Mouse (Mus musculus): ENCODE measurements around the gene Zswim3. TPM values are rescaled to one million over a fixed set of nuclear protein-coding genes. Genes with fewer than 3 reads are reported as not detected.
"Not testable (repeated sequence)": the region's sequence is repeated elsewhere in the genome, so short reads cannot be mapped to it uniquely, and the experiment has no call there.

The Zswim3 gene
- total RNA-seq, 2 experiments from 2014 or later, result 6.9 to 8.0 TPM

DNA sequence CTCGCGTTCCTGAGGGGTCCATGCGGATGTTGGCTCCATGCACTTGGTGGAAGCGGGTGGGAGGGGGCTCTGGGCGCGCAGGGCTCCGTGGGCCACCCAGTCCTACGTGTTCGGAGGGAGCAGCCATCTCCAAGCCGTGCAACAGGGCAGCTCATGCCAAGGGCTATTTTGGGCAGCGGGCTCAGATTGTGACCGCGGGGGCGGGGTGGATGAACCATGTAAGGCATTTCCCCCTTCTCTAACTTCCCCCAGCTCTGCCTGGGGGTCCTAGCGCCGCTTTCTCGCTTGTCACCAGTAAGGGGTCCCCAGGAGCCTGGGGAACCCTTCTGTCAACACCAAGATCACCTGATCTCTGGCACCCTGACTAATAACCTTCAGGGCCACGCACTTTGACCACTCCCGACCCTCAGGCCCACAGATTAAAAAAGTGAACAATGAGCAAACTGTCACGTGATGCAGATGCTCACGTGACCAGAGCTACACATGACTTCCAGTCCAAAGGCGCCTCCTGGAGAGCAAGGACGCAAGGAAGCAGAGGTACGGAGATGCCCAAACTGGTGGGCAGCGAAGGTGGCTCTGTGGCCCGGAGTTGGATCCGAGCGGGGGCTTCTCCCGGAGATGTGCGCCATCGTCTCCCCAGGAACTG is 28.5 kb downstream of the Zswim3 start, which contains the start of gene Neurl2:
Gene Neurl2, minus strand, starts transcription at position 143 of the 646 bp plus-strand sequence.
- intact Hi-C loops (cut with DNase I), result no loop called here
- peak; percentile 92 for DNase-seq

- intact Hi-C loops (cut with DNase I), result no loop called here
- no peak for DNase-seq
Observed at GRCm38 (mm10) chr2:164834531-164834930, 29.6 kb downstream of the Zswim3 start.

GRCm38 (mm10) chr2:164835164-164835563 is 30.3 kb downstream of the Zswim3 start:
- intact Hi-C loops (cut with DNase I), result no loop called here
- no peak for DNase-seq

- DNase-seq, result no peak
- intact Hi-C loops (cut with DNase I), result no loop called here
Observed at GRCm38 (mm10) chr2:164845782-164846181, 40.9 kb downstream of the Zswim3 start.

GRCm38 (mm10) chr2:164850061-164850460 is 45.2 kb downstream of the Zswim3 start:
- intact Hi-C loops (cut with DNase I), result no loop called here
- DNase-seq, result no peak

DNA sequence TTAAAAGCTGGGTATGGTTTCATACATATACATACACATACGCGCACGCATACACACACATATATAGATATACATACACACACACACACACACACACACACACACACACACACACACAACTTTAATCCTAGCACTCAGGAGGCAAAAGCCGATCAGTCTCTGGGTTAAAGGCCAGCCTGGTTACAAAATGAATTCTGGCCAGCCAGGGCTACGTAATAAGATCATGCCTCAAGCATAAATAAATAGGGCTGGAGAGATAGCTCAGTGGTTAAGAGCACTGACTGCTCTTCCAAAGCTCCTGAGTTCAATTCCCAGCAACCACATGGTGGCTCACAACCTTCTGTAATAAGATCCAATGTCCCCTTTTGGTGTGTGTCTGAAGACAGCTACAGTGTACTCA is 50.7 kb downstream of the Zswim3 start:
- DNase-seq; intact Hi-C loops (cut with DNase I): not testable (repeated sequence)

DNA sequence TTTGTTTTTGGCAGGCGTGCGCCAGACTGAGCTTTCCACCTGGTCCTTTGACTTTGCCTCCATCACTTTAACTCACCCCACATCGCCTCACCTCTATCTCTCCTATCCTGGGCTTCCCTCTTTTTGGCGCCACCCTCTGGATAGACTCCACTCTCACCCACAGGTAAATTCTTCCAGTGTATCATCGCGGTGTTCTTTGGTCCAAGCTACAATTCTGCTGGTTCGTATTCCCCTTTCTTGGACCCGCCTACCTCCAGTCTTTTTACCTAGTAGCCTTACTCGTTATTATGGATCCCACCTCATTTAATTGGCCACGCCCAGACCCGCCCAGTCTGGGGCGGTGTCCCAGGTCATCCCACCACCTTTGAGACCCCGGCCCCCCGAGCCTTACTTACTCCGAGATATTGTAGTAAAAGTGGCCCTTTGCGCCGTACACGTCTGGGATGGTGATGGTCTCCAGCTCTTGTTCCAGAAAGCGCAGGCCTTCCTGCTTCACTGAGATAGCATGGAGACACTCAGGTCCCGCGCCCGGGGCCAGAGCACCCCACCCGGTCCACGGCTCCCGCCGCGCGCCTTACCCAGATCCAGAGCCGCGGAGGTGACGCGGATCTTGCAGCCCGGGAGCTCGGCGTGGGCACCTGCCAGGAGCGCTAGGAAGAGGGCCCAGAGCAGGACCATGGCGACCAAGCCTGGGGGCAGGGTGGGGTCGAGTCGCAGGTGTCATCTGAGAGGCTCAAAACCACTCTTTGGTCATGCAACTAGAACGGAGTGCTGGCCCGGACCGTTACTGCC is 51.6 kb downstream of the Zswim3 start:
- DNase-seq, result no peak
- intact Hi-C loops (cut with DNase I), result loop anchor here (2.0 kb wide), 1 partner anchor 20 kb away; no protein-coding TSS in a partner anchor

GRCm38 (mm10) chr2:164857101-164857821 is 52.4 kb downstream of the Zswim3 start, which contains the start of gene Pltp:
Pltp (minus strand) TSS chr2:164857711.
- DNase-seq, result peak; percentile 71
- intact Hi-C loops (cut with DNase I), result loop anchor here (2.0 kb wide), 1 partner anchor 20 kb away; no protein-coding TSS in a partner anchor

GRCm38 (mm10) chr2:164857842-164858553 is 53.1 kb downstream of the Zswim3 start:
- intact Hi-C loops (cut with DNase I), result loop anchor here (2.0 kb wide), 1 partner anchor 19 kb away; no protein-coding TSS in a partner anchor
- no peak for DNase-seq

DNA sequence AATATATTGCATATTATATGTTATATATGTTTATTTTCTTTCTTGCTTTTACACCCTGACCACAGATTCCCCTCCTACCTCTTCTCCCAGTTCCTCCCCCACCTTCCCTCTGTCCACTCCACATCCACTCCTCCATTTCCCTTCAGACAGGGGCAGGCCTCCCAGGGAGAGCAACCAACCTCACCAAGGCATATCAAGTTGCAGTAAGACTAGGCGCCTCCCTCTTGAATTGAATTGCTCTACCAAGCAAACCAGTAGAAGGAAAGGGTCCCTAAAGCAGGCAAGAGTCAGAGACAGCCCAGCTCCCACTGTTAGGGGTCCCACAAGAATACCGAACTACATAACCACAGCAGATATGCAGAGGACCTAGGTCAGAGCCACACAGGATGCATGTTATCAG is 54.3 kb downstream of the Zswim3 start:
- intact Hi-C loops (cut with DNase I), result no loop called here
- DNase-seq, result no peak

DNA sequence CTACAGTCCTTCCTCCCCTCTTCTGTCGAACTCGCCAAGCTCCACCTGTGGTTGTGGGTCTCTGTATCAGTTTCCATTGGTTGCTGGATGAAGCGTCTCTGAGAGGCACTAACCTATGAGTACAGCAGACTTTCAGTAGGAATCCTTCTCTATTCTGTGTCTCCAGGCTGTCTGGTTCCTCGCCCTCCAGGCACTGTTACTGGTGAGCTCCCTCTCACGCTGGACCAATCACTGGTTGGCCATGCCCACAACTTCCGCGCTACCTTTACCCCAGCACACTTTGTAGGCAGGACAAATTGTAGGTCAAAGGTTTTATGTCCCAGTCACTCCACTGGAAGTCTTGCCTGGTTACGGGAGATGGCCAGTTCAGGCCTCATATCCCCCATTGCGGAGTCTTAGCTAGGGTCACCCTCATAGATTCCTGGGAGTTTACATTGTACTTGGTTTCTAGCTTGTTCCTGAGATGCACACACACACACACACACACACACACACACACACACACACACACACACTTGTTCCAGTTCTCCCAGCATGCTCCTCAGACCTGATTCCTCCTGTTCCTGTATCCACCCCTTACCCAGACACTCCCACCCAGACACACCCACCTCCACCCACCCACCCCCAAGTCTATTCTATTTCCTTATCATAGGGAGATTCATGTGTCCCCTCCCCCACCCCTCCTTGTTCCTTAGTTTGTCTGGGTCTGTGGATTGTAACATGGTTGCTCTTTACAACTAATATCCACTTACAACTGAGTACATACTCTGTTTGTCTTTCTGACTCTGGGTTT is 54.9 kb downstream of the Zswim3 start:
- DNase-seq, result no peak
- intact Hi-C loops (cut with DNase I), result no loop called here

DNA sequence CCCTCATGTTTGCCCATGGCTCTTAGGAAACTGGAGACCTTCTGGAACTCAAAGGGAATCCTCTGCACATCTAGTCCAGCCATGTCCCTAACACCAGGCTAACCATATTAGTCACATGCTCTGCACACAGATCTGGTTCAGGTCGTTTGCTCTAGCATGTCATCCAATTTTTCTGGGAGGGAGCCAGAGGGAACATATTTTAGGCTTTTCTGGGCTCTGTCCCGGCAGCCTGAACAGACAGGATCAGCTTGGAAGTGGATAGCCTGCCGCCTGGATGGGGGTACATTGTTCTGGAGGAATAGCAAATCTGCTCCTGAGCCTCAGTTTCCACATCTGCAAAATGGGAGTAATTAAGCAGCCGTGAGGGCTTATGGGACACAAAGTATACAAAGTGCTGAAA is 56.2 kb downstream of the Zswim3 start:
- no peak for DNase-seq

GRCm38 (mm10) chr2:164862179-164862861 is 57.4 kb downstream of the Zswim3 start:
- DNase-seq, result peak; percentile 94
- intact Hi-C loops (cut with DNase I), result no loop called here

More for the DNA sequence above, 56.2 kb downstream of the Zswim3 start:
- intact Hi-C loops (cut with DNase I), result no loop called here

- DNase-seq; intact Hi-C loops (cut with DNase I): not testable (repeated sequence)
Observed at GRCm38 (mm10) chr2:164863411-164863810, 58.5 kb downstream of the Zswim3 start.

DNA sequence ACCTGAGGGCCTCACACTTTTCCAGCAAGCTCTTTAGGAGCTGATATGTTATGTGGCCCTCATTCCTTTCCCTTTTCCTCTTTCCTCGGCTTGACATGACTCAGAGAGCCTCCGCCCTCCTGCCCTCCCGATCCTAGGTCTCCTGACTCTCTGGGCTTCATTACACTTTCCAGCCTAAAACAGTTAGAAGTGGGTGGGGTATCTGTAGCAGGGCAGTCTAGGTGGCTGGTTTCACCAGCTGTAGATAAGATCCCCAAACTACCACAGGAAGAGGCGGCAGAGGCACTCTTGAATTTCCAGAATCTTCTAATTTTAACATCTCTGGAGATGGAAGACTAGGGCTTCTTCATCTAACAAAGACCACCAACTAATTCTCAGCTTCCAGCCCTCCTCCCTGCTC is 59.7 kb downstream of the Zswim3 start:
- DNase-seq, result no peak
- intact Hi-C loops (cut with DNase I), result no loop called here

- DNase-seq, result no peak
- intact Hi-C loops (cut with DNase I), result no loop called here
Observed at GRCm38 (mm10) chr2:164866741-164867551, 62.0 kb downstream of the Zswim3 start.

DNA sequence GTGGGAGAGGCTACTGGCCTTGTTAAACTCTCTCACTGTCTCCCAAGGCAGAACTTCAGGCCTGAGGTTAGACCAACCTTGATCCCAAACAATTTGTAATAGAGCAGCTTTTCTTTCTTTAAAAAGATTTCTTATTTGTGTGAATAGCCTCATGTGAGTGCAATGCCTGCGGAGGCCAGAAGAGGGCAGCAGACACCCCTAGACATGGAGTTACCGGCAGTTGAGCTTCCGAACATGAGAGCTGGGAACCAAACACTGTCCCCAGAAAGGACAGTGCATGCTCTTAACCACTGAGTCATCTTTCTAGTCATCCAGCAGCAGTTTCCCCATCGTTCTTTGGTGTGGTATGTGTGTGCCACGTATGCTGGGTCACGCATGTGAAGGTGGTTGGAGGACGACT is 62.7 kb downstream of the Zswim3 start:
- intact Hi-C loops (cut with DNase I), result no loop called here
- DNase-seq, result no peak

DNA sequence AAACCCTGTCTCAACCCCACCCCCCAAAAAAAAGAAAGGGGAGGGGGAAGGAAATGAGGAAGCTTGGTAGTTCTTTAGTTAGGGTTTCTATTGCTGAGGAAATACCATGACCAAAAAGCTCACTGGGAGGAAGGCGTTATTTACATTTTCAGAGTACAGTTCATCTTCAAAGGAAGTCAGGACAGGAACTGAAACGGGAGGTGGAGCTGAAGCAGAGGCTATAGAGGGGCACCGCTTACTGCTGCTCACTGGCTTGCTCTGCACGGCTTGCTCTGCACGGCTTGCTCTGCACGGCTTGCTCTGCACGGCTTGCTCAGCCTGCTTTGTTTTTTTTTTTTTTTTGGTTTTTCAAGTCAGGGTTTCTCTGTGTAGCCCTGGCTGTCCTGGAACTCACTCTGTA is 63.6 kb downstream of the Zswim3 start:
- no peak for DNase-seq

More for the DNA sequence above, 63.6 kb downstream of the Zswim3 start:
- intact Hi-C loops (cut with DNase I), result no loop called here

Data from left cerebral cortex, postnatal 4 days (tissue).